Mouse (Mus musculus) limb, embryonic 11.5 days (tissue): ENCODE measurements around the gene Glipr1l2. TPM values are rescaled to one million over a fixed set of nuclear protein-coding genes. Genes with fewer than 3 reads are reported as not detected.

Experiments used
- polyA plus RNA-seq: library from polyadenylated mRNA; unstranded; fragments of >200 nt; fragmentation: Nextera tagmentation; extraction: Ambion mirVana; gene quantifications from 2 replicates; pipeline ENCODE4 v1.2.1, GENCODE M21; 2014

The Glipr1l2 gene
- polyA plus RNA-seq, 1 experiment from 2014 or later, result not detected

Other genes starting within 250 kb of the Glipr1l2 start
- gene Krr1, start 110.7 kb upstream of the Glipr1l2 start, polyA plus RNA-seq, result 64.7 and 66.4 TPM in 2 replicates
- 1.5 and 1.7 TPM in 2 replicates for gene Glipr1, start 80.7 kb upstream of the Glipr1l2 start, polyA plus RNA-seq
- gene Glipr1l1, start 23.2 kb upstream of the Glipr1l2 start, polyA plus RNA-seq, result not detected in 2 replicates
- not detected in 2 replicates for gene Glipr1l3, start 77.0 kb downstream of the Glipr1l2 start, polyA plus RNA-seq
- 0.55 and 1.2 TPM in 2 replicates for gene Caps2, start 80.3 kb downstream of the Glipr1l2 start, polyA plus RNA-seq
- gene Kcnc2, start 187.8 kb downstream of the Glipr1l2 start, polyA plus RNA-seq, result 0.32 TPM in 1 of 2 replicates, not detected in the other